ENCODE assay signal across 11 mouse cellular contexts in the genomic region with DNA sequence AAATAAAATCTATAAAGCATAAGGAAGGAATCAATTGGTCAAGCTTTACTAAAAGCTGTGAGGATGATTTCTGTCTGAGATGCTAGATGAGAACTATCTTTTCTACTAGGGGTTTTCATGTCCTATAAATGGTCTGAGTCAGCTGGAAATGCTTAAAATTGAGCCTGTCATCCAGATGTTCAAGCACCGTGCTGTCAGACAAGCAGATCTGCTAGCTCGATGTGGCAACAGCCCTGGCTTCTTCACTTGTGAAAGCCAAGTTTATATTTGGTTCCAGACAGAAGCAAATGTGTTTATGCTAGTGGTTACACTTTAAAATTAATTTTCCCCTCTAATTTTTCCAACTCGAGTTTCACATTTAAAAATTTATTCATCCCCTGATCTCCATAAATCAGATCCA.
"Had no signal": no experiment of that assay in that cellular context is flagged by ENCODE, and none has a peak within 500 bp of the region (broad histone marks: within the 10 kb centered on the region; RNA-seq: fewer than 3 reads in every experiment).

No protein-coding gene starts in this region.

- H3K36me3 ChIP-seq: limb, embryonic 12.5 days; liver, embryonic 12.5 days; midbrain, embryonic 15.5 days; neural tube, embryonic 12.5 days had no signal

- ATAC-seq: liver, embryonic 12.5 days; midbrain, embryonic 15.5 days had no signal

- H3K4me1 ChIP-seq: limb, embryonic 12.5 days; liver, embryonic 12.5 days; midbrain, embryonic 15.5 days; neural tube, embryonic 12.5 days had no signal

- H3K4me2 ChIP-seq: limb, embryonic 12.5 days; liver, embryonic 12.5 days; midbrain, embryonic 11.5 days; midbrain, embryonic 15.5 days; neural tube, embryonic 12.5 days had no signal

- H3K9ac ChIP-seq: limb, embryonic 12.5 days; liver, embryonic 12.5 days; midbrain, embryonic 15.5 days; neural tube, embryonic 12.5 days had no signal

- H3K9me3 ChIP-seq: limb, embryonic 12.5 days; midbrain, embryonic 15.5 days; neural tube, embryonic 12.5 days had no signal

- H3K27ac ChIP-seq: limb, embryonic 12.5 days; liver, embryonic 12.5 days; midbrain, embryonic 15.5 days; neural tube, embryonic 12.5 days; stomach, postnatal 0 days had no signal

- DNase-seq: kidney, adult 2 months; kidney, postnatal 25 days; layer of hippocampus, postnatal 36 days; thymus, adult 18-20 months; thymus, postnatal 14 days had no signal

- H3K4me3 ChIP-seq: limb, embryonic 12.5 days; liver, embryonic 12.5 days; midbrain, embryonic 15.5 days; neural tube, embryonic 12.5 days had no signal

- H3K27me3 ChIP-seq: limb, embryonic 12.5 days; liver, embryonic 12.5 days; midbrain, embryonic 15.5 days; neural tube, embryonic 12.5 days had no signal
